Mouse (Mus musculus) T-cell, adult 2 months (primary cell): ENCODE results near the gene 9130023H24Rik.
A peak's percentile ranks its signal among the peaks of the same experiment; 100 is the strongest.

ENCODE experiments used
- DNase-seq: peaks from one replicate; pipeline ENCODE4 v3.0.0; 2022; ENCODE audit warnings: low spot score

9130023H24Rik gene

GRCm38 (mm10) chr7:128246496-128247391, 8.9 kb upstream of the 9130023H24Rik start, which contains the start of gene Tgfb1i1:
Gene Tgfb1i1, plus strand, starts transcription at chr7:128246812.
- no peak for DNase-seq

GRCm38 (mm10) chr7:128245547-128245946, 7.7 kb upstream of the 9130023H24Rik start:
- DNase-seq, result no peak

- no peak for DNase-seq
Measured at GRCm38 (mm10) chr7:128244410-128245025, 6.7 kb upstream of the 9130023H24Rik start.

GRCm38 (mm10) chr7:128243921-128244320, 6.1 kb upstream of the 9130023H24Rik start:
- DNase-seq, result no peak

- no peak for DNase-seq
Measured at GRCm38 (mm10) chr7:128242331-128242730, 4.5 kb upstream of the 9130023H24Rik start.

GRCm38 (mm10) chr7:128240131-128240784, 2.4 kb upstream of the 9130023H24Rik start:
- DNase-seq, result no peak

GRCm38 (mm10) chr7:128238991-128239390, 1.2 kb upstream of the 9130023H24Rik start:
- peak; percentile 43 for DNase-seq

GRCm38 (mm10) chr7:128237593-128237926, 271 bp downstream of the 9130023H24Rik start:
- DNase-seq, result no peak

- DNase-seq, result peak; percentile 60
Measured at GRCm38 (mm10) chr7:128236856-128237592, 807 bp downstream of the 9130023H24Rik start, which contains the start of gene Armc5. Gene Armc5, plus strand, starts transcription at chr7:128237342.

GRCm38 (mm10) chr7:128236426-128236825, 1.4 kb downstream of the 9130023H24Rik start:
- DNase-seq, result no peak

GRCm38 (mm10) chr7:128235481-128235880, 2.4 kb downstream of the 9130023H24Rik start:
- no peak for DNase-seq

- no peak for DNase-seq
Measured at GRCm38 (mm10) chr7:128234796-128235195, 3.0 kb downstream of the 9130023H24Rik start.

- no peak for DNase-seq
Measured at GRCm38 (mm10) chr7:128231741-128232140, 6.1 kb downstream of the 9130023H24Rik start.

- no peak for DNase-seq
Measured at GRCm38 (mm10) chr7:128220936-128221335, 16.9 kb downstream of the 9130023H24Rik start.

GRCm38 (mm10) chr7:128219952-128220351, 17.9 kb downstream of the 9130023H24Rik start:
- DNase-seq, result no peak

- no peak for DNase-seq
Measured at GRCm38 (mm10) chr7:128209826-128210225, 28.0 kb downstream of the 9130023H24Rik start.

- DNase-seq, result peak; percentile 58
Measured at GRCm38 (mm10) chr7:128208187-128208586, 29.6 kb downstream of the 9130023H24Rik start.

GRCm38 (mm10) chr7:128206152-128206551, 31.7 kb downstream of the 9130023H24Rik start, which contains the start of gene Cox6a2:
Gene Cox6a2, minus strand, starts transcription at chr7:128206387.
- DNase-seq, result no peak

- DNase-seq, result no peak
Measured at GRCm38 (mm10) chr7:128205695-128206094, 32.1 kb downstream of the 9130023H24Rik start.

- no peak for DNase-seq
Measured at GRCm38 (mm10) chr7:128204179-128204578, 33.7 kb downstream of the 9130023H24Rik start.

- DNase-seq, result no peak
Measured at GRCm38 (mm10) chr7:128203071-128203470, 34.8 kb downstream of the 9130023H24Rik start.

- no peak for DNase-seq
Measured at GRCm38 (mm10) chr7:128201607-128202006, 36.2 kb downstream of the 9130023H24Rik start.
